Mouse (Mus musculus) heart, embryonic 15.5 days (tissue): ENCODE data around the gene Rpgrip1. TPM values are rescaled to one million over a fixed set of nuclear protein-coding genes. Genes with fewer than 3 reads are reported as not detected.

Source experiments
- ATAC-seq: fragments of 200-750 bp; cut with Nextera tagmentation; replicated peaks from 2 replicates; pipeline ENCODE4 v1.8.0; 2017; ENCODE audit warnings: low read depth, moderate TSS enrichment; ENCODE audit not compliant: insufficient number of reproducible peaks, insufficient read depth, low FRiP score
- H3K27ac ChIP-seq: fragments of 300-500 bp; sonication (generic); 2 replicates; pipeline ENCODE4 v1.5.1; 2015; ENCODE audit warnings: mild to moderate bottlenecking, inconsistent platforms
- H3K27me3 ChIP-seq: fragments of 300-500 bp; sonication (generic); 2 replicates; pipeline ENCODE4 v1.6.1; 2015; ENCODE audit warnings: inconsistent platforms
- H3K36me3 ChIP-seq: fragments of 300-500 bp; sonication (generic); 2 replicates; pipeline ENCODE4 v1.6.1; 2015; ENCODE audit warnings: mild to moderate bottlenecking, inconsistent platforms
- H3K4me1 ChIP-seq: fragments of 300-500 bp; sonication (generic); replicated peaks from 2 replicates; pipeline ENCODE4 v1.6.1; 2015; ENCODE audit warnings: inconsistent platforms
- H3K4me2 ChIP-seq: fragments of 300-500 bp; sonication (generic); 2 replicates; pipeline ENCODE4 v1.6.1; 2015; ENCODE audit warnings: inconsistent platforms, mild to moderate bottlenecking, moderate library complexity
- H3K4me3 ChIP-seq: fragments of 300-500 bp; sonication (generic); 2 replicates; pipeline ENCODE4 v1.5.1; 2015; ENCODE audit warnings: mild to moderate bottlenecking, inconsistent platforms
- H3K9ac ChIP-seq: fragments of 300-500 bp; sonication (generic); 2 replicates; pipeline ENCODE4 v1.6.1; 2015; ENCODE audit warnings: mild to moderate bottlenecking, inconsistent platforms
- H3K9me3 ChIP-seq: fragments of 300-500 bp; sonication (generic); replicated peaks from 2 replicates; pipeline ENCODE4 v1.6.1; 2016; ENCODE audit warnings: inconsistent platforms
- WGBS: fragments of 180-500 bp; shearing (Covaris S2); methylation state at CpG from one replicate; pipeline ENCODE4 v1.1.7; 2015; ENCODE audit warnings: mixed read lengths; 5-methylcytosine and 5-hydroxymethylcytosine counted together
- polyA plus RNA-seq: library from polyadenylated mRNA; unstranded; fragments of >200 nt; fragmentation: Nextera tagmentation; extraction: Ambion mirVana; gene quantifications from 2 replicates; pipeline ENCODE4 v1.2.1, GENCODE M21; 2015

Rpgrip1 gene
- polyA plus RNA-seq, 1 experiment from 2014 or later: 27.8 TPM

DNA sequence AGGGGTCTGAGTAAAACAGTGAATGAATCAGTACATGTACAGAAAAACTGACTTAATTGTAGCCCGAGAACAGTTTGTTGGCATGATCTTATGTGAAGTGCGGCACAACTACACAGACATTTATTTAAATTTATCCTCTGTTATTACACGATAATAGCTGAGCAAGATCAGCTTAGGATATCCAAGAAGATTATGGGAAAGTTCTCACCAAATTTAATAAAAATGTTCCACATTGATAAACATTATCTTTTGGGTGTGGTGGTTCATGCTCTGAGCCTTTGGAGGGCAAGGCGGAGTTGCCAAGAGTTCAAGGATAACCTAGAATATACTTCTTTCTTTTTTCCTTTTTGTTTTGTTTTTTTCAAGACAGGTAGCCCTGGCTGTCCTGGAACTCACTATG is 88.9 kb downstream of the Rpgrip1 start:
- Histone ChIP-seq H3K4me1 (peaks cover 18% of the 10 kb centered on the region), H3K9ac (no peak overlapping the region), H3K4me3 (no peak overlapping the region), H3K4me2 (no peak overlapping the region), H3K9me3 (no peaks in the 10 kb centered on the region), H3K36me3 (peaks cover 48% of the 10 kb centered on the region), H3K27ac (no peak overlapping the region), H3K27me3 (no peaks in the 10 kb centered on the region)
- 90% methylated on average over 4 of the region's 4 CpGs for WGBS
- ATAC-seq: no peak

Other genes starting within 250 kb of the Rpgrip1 start
- gene Mettl17, start 225.9 kb upstream of the Rpgrip1 start, polyA plus RNA-seq: 35.6 and 39.4 TPM in 2 replicates
- gene Slc39a2, start 217.8 kb upstream of the Rpgrip1 start, polyA plus RNA-seq: 0.29 and 0.34 TPM in 2 replicates
- gene Ndrg2, start 196.5 kb upstream of the Rpgrip1 start, polyA plus RNA-seq: 330 and 367 TPM in 2 replicates
- gene Tppp2, start 192.3 kb upstream of the Rpgrip1 start, polyA plus RNA-seq: not detected in 2 replicates
- not detected in 2 replicates for gene Rnase13, start 187.9 kb upstream of the Rpgrip1 start, polyA plus RNA-seq
- gene Arhgef40, start 126.0 kb upstream of the Rpgrip1 start, polyA plus RNA-seq: 51.8 and 69.2 TPM in 2 replicates
- 0.60 and 0.68 TPM in 2 replicates for gene Tmem253, start 95.0 kb upstream of the Rpgrip1 start, polyA plus RNA-seq
- gene Zfp219, start 90.0 kb upstream of the Rpgrip1 start, polyA plus RNA-seq: 18.1 and 23.6 TPM in 2 replicates
- not detected in 2 replicates for gene Olfr221, start 68.2 kb upstream of the Rpgrip1 start, polyA plus RNA-seq
- 326 and 346 TPM in 2 replicates for gene Hnrnpc, start 6.7 kb upstream of the Rpgrip1 start, polyA plus RNA-seq
- gene Supt16, start 86.7 kb downstream of the Rpgrip1 start, polyA plus RNA-seq: 24.6 and 27.3 TPM in 2 replicates
- 17.2 and 22.1 TPM in 2 replicates for gene Chd8, start 147.1 kb downstream of the Rpgrip1 start, polyA plus RNA-seq
- gene Tox4, start 168.4 kb downstream of the Rpgrip1 start, polyA plus RNA-seq: 29.3 and 34.0 TPM in 2 replicates
- gene Rab2b, start 168.8 kb downstream of the Rpgrip1 start, polyA plus RNA-seq: 12.8 and 16.6 TPM in 2 replicates
- gene Mettl3, start 194.4 kb downstream of the Rpgrip1 start, polyA plus RNA-seq: 23.5 and 29.7 TPM in 2 replicates
- 4.8 and 7.3 TPM in 2 replicates for gene Sall2, start 218.1 kb downstream of the Rpgrip1 start, polyA plus RNA-seq
- gene Olfr1513, start 245.7 kb downstream of the Rpgrip1 start, polyA plus RNA-seq: not detected in 2 replicates